Mouse (Mus musculus) megakaryocyte, embryonic 14.5 days (primary cell): Measurements from ENCODE around the gene Chmp6.

Source experiments
- FLI1 ChIP-seq: IDR thresholded peaks from 2 replicates; pipeline ENCODE4 v1.6.1; 2012; ENCODE audit warnings: low read length, inconsistent platforms, mixed read lengths
- GATA1 ChIP-seq: IDR thresholded peaks from 3 replicates; pipeline ENCODE4 v1.6.1; 2012; ENCODE audit warnings: mixed read lengths, low read length, inconsistent platforms, borderline replicate concordance

GRCm38 (mm10) chr11:119925176-119925575 lies 11.9 kb downstream of the Chmp6 start:
- TF ChIP-seq GATA1 (no peak), FLI1 (no peak)
